Mouse (Mus musculus): ENCODE results near the gene Hlcs. TPM values are rescaled to one million over a fixed set of nuclear protein-coding genes. Genes with fewer than 3 reads are reported as not detected.

Gene Hlcs
- polyA plus RNA-seq, 1 experiment from 2014 or later = 9.4 TPM

- WGBS = 39% methylated on average over 6 of the region's 6 CpGs
- Histone ChIP-seq H3K27ac (replicated peaks) (no peak overlapping the region), H3K4me3 (no peak overlapping the region), H3K36me3 (no peaks in the 10 kb centered on the region), H3K9ac (no peak overlapping the region), H3K27me3 (no peaks in the 10 kb centered on the region), H3K4me2 (no peak overlapping the region), H3K4me1 (replicated peaks) (no peaks in the 10 kb centered on the region; the same call in 1 of the 2 replicates), H3K9me3 (no peaks in the 10 kb centered on the region)
- ATAC-seq (ENCODE audit: low FRiP score, low read depth) = no peak
Measured at GRCm38 (mm10) chr16:94162000-94162399, 151.4 kb downstream of the Hlcs start.

- WGBS = 61% methylated on average over 8 of the region's 8 CpGs
- H3K27ac ChIP-seq (replicated peaks) = no peak overlapping the region
- peaks cover 14% of the 10 kb centered on the region for H3K4me1 ChIP-seq (replicated peaks)
- no peaks in the 10 kb centered on the region for H3K27me3 ChIP-seq
- H3K9me3 ChIP-seq = no peaks in the 10 kb centered on the region
- no peaks in the 10 kb centered on the region for H3K36me3 ChIP-seq
- H3K4me3 ChIP-seq = no peak overlapping the region
- no peak overlapping the region for H3K9ac ChIP-seq
- no peak for ATAC-seq (ENCODE audit: low FRiP score, low read depth)
- no peak overlapping the region for H3K4me2 ChIP-seq
Measured at GRCm38 (mm10) chr16:94157819-94158218, 155.6 kb downstream of the Hlcs start.

GRCm38 (mm10) chr16:94155041-94155653, 158.2 kb downstream of the Hlcs start:
- no peak overlapping the region for H3K9ac ChIP-seq
- H3K27ac ChIP-seq (replicated peaks) = no peak overlapping the region
- H3K4me2 ChIP-seq = no peak overlapping the region
- no peak overlapping the region for H3K4me3 ChIP-seq
- H3K4me1 ChIP-seq (replicated peaks) = peaks cover 14% of the 10 kb centered on the region
- ATAC-seq (ENCODE audit: low FRiP score, low read depth) = peak; percentile 72
- no peaks in the 10 kb centered on the region for H3K36me3 ChIP-seq
- 11% methylated on average over 14 of the region's 14 CpGs for WGBS
- no peaks in the 10 kb centered on the region for H3K9me3 ChIP-seq
- 0 out of 2 replicates have a peak, but pooled peaks cover 5% of the 10 kb centered on the region for H3K27me3 ChIP-seq

- no peak for ATAC-seq (ENCODE audit: low FRiP score, low read depth)
- 81% methylated on average over 15 of the region's 15 CpGs for WGBS
Measured at GRCm38 (mm10) chr16:94150125-94151103, 163.0 kb downstream of the Hlcs start.

GRCm38 (mm10) chr16:94148139-94148538, 165.2 kb downstream of the Hlcs start:
- no peak overlapping the region for H3K9ac ChIP-seq
- H3K27ac ChIP-seq (replicated peaks) = no peak overlapping the region
- no peak overlapping the region for H3K4me3 ChIP-seq
- H3K9me3 ChIP-seq = no peaks in the 10 kb centered on the region
- ATAC-seq (ENCODE audit: low FRiP score, low read depth) = no peak
- peaks cover 12% of the 10 kb centered on the region for H3K4me1 ChIP-seq (replicated peaks)
- H3K4me2 ChIP-seq = no peak overlapping the region
- WGBS = 41% methylated on average over 11 of the region's 11 CpGs
- 0 out of 2 replicates have a peak, but pooled peaks cover 5% of the 10 kb centered on the region for H3K27me3 ChIP-seq
- H3K36me3 ChIP-seq = no peaks in the 10 kb centered on the region

More at GRCm38 (mm10) chr16:94150125-94151103, 163.0 kb downstream of the Hlcs start:
- no peaks in the 10 kb centered on the region for H3K36me3 ChIP-seq
- peaks cover 14% of the 10 kb centered on the region for H3K4me1 ChIP-seq (replicated peaks)
- H3K4me2 ChIP-seq = no peak overlapping the region
- no peak overlapping the region for H3K9ac ChIP-seq
- H3K4me3 ChIP-seq = no peak overlapping the region
- H3K9me3 ChIP-seq = no peaks in the 10 kb centered on the region
- no peak overlapping the region for H3K27ac ChIP-seq (replicated peaks)
- H3K27me3 ChIP-seq = 0 out of 2 replicates have a peak, but pooled peaks cover 5% of the 10 kb centered on the region

- ATAC-seq (ENCODE audit: low FRiP score, low read depth) = no peak
- WGBS = 29% methylated on average over 10 of the region's 10 CpGs
- Histone ChIP-seq H3K27ac (replicated peaks) (no peak overlapping the region), H3K9me3 (no peaks in the 10 kb centered on the region), H3K4me3 (no peak overlapping the region), H3K4me1 (replicated peaks) (peaks cover 12% of the 10 kb centered on the region), H3K27me3 (no peaks in the 10 kb centered on the region), H3K36me3 (no peaks in the 10 kb centered on the region), H3K4me2 (no peak overlapping the region), H3K9ac (no peak overlapping the region)
Measured at GRCm38 (mm10) chr16:94143325-94143724, 170.0 kb downstream of the Hlcs start.

GRCm38 (mm10) chr16:94140746-94141145, 172.6 kb downstream of the Hlcs start:
- Histone ChIP-seq H3K27ac (replicated peaks) (no peak overlapping the region), H3K4me2 (no peak overlapping the region), H3K9ac (no peak overlapping the region), H3K36me3 (no peaks in the 10 kb centered on the region), H3K4me3 (no peak overlapping the region), H3K9me3 (no peaks in the 10 kb centered on the region), H3K4me1 (replicated peaks) (peaks cover 8% of the 10 kb centered on the region), H3K27me3 (no peaks in the 10 kb centered on the region)
- WGBS = 77% methylated on average over 10 of the region's 10 CpGs
- ATAC-seq (ENCODE audit: low FRiP score, low read depth) = no peak

- Histone ChIP-seq H3K4me1 (replicated peaks) (no peaks in the 10 kb centered on the region), H3K9ac (no peak overlapping the region), H3K36me3 (no peaks in the 10 kb centered on the region), H3K4me3 (no peak overlapping the region), H3K4me2 (no peak overlapping the region), H3K27me3 (0 out of 2 replicates have a peak, but pooled peaks cover 6% of the 10 kb centered on the region), H3K9me3 (no peaks in the 10 kb centered on the region), H3K27ac (replicated peaks) (no peak overlapping the region)
- no peak for ATAC-seq (ENCODE audit: low FRiP score, low read depth)
- 88% methylated on average over 10 of the region's 10 CpGs for WGBS
Measured at GRCm38 (mm10) chr16:94134218-94134617, 179.2 kb downstream of the Hlcs start.

GRCm38 (mm10) chr16:94128236-94128835, 185.0 kb downstream of the Hlcs start:
- no peak overlapping the region for H3K4me3 ChIP-seq
- peaks cover 26% of the 10 kb centered on the region for H3K4me1 ChIP-seq (replicated peaks)
- H3K9me3 ChIP-seq = no peaks in the 10 kb centered on the region
- H3K4me2 ChIP-seq = no peak overlapping the region
- no peaks in the 10 kb centered on the region for H3K36me3 ChIP-seq
- no peak overlapping the region for H3K9ac ChIP-seq
- no peak overlapping the region for H3K27ac ChIP-seq (replicated peaks)
- peaks cover 41% of the 10 kb centered on the region for H3K27me3 ChIP-seq
- 18% methylated on average over 2 of the region's 2 CpGs for WGBS
- no peak for ATAC-seq (ENCODE audit: low FRiP score, low read depth)

GRCm38 (mm10) chr16:94126200-94126599, 187.2 kb downstream of the Hlcs start:
- H3K4me2 ChIP-seq = peak overlapping the region; percentile 86; the same call in 1 of the 2 replicates
- ATAC-seq (ENCODE audit: low FRiP score, low read depth) = no peak
- H3K9me3 ChIP-seq = no peaks in the 10 kb centered on the region
- no peaks in the 10 kb centered on the region for H3K36me3 ChIP-seq
- H3K9ac ChIP-seq = no peak overlapping the region
- H3K4me3 ChIP-seq = no peak overlapping the region; the same call in 1 of the 2 replicates
- no peak overlapping the region for H3K27ac ChIP-seq (replicated peaks)
- H3K4me1 ChIP-seq (replicated peaks) = peaks cover 31% of the 10 kb centered on the region
- peaks cover 55% of the 10 kb centered on the region for H3K27me3 ChIP-seq
- 35% methylated on average over 9 of the region's 9 CpGs for WGBS

- H3K27me3 ChIP-seq = peaks cover 56% of the 10 kb centered on the region
Measured at GRCm38 (mm10) chr16:94125172-94125981, 188.0 kb downstream of the Hlcs start.

More at GRCm38 (mm10) chr16:94125172-94125981, 188.0 kb downstream of the Hlcs start:
- Histone ChIP-seq H3K27ac (replicated peaks) (no peak overlapping the region), H3K4me3 (peak overlapping the region; percentile 43), H3K9me3 (no peaks in the 10 kb centered on the region), H3K4me1 (replicated peaks) (peaks cover 31% of the 10 kb centered on the region), H3K4me2 (peak overlapping the region; percentile 86), H3K36me3 (no peaks in the 10 kb centered on the region), H3K9ac (peak overlapping the region; percentile 37)
- peak; percentile 66 for ATAC-seq (ENCODE audit: low FRiP score, low read depth)
- WGBS = under 1% methylated on average over 75 of the region's 83 CpGs

Measured in hindbrain, embryonic 15.5 days (tissue).